Mouse (Mus musculus) kidney, postnatal 0 days (tissue): ENCODE data around the gene Gm19345. TPM values are rescaled to one million over a fixed set of nuclear protein-coding genes. Genes with fewer than 3 reads are reported as not detected.

ENCODE experiments used
- ATAC-seq: fragments of 200-750 bp; cut with Nextera tagmentation; replicated peaks from 2 replicates; pipeline ENCODE4 v1.8.0; 2017; ENCODE audit warnings: low read depth, moderate number of reproducible peaks, moderate TSS enrichment, moderate library complexity; ENCODE audit not compliant: low FRiP score
- DNase-seq: peaks from one replicate; pipeline ENCODE4 v3.0.0-alpha.2; 2016; ENCODE audit warnings: low spot score
- H3K27ac ChIP-seq: fragments of 300-500 bp; sonication (generic); 2 replicates; pipeline ENCODE4 v1.5.1; 2014; ENCODE audit warnings: mild to moderate bottlenecking
- H3K27me3 ChIP-seq: fragments of 300-500 bp; sonication (generic); 2 replicates; pipeline ENCODE4 v1.6.1; 2014; ENCODE audit warnings: low read length, mixed read lengths; ENCODE audit not compliant: insufficient read depth
- H3K36me3 ChIP-seq: fragments of 300-500 bp; sonication (generic); 2 replicates; pipeline ENCODE4 v1.6.1; 2014; ENCODE audit warnings: low read length, mixed read lengths; ENCODE audit not compliant: insufficient read depth
- H3K4me1 ChIP-seq: fragments of 300-500 bp; sonication (generic); replicated peaks from 2 replicates; pipeline ENCODE4 v1.6.1; 2014; ENCODE audit warnings: antibody characterized with exemption, low read length, mixed read lengths; ENCODE audit not compliant: insufficient read depth
- H3K4me2 ChIP-seq: fragments of 300-500 bp; sonication (generic); 2 replicates; pipeline ENCODE4 v1.6.1; 2014; ENCODE audit warnings: mild to moderate bottlenecking, low read length, moderate library complexity, mixed read lengths
- H3K4me3 ChIP-seq: fragments of 300-500 bp; sonication (generic); replicated peaks from 2 replicates; pipeline ENCODE4 v1.5.1; 2014; ENCODE audit warnings: low read depth, low read length
- H3K9ac ChIP-seq: fragments of 300-500 bp; sonication (generic); 2 replicates; pipeline ENCODE4 v1.6.1; 2014; ENCODE audit warnings: low read depth, low read length
- H3K9me3 ChIP-seq: fragments of 300-500 bp; sonication (generic); replicated peaks from 2 replicates; pipeline ENCODE4 v1.6.1; 2016; ENCODE audit warnings: low read length, inconsistent platforms, mixed read lengths
- CTCF ChIP-seq: IDR thresholded peaks from 2 replicates; pipeline ENCODE4 v1.5.1; 2016; ENCODE audit warnings: antibody characterized with exemption, low read depth, mild to moderate bottlenecking, moderate library complexity
- WGBS: fragments of 180-500 bp; shearing (Covaris S2); extraction: QIAGEN DNeasy Blood & Tissue Kit; methylation state at CpG from one replicate; pipeline ENCODE4 v1.1.7; 2014; 5-methylcytosine and 5-hydroxymethylcytosine counted together
- polyA plus RNA-seq: library from polyadenylated mRNA; unstranded; fragments of >200 nt; fragmentation: Nextera tagmentation; extraction: Ambion mirVana; gene quantifications from 2 replicates; pipeline ENCODE4 v1.2.1, GENCODE M21; 2015

Gene Gm19345
- polyA plus RNA-seq, 1 experiment from 2014 or later, result not detected

GRCm38 (mm10) chr7:19875948-19876682, 24.3 kb downstream of the Gm19345 start:
- H3K4me3 ChIP-seq, result no peak overlapping the region
- no peaks in the 10 kb centered on the region for H3K9me3 ChIP-seq
- H3K27me3 ChIP-seq, result no peaks in the 10 kb centered on the region
- WGBS, result 42% methylated on average over 13 of the region's 13 CpGs
- no peak overlapping the region for H3K9ac ChIP-seq
- peak; percentile 75 for TF ChIP-seq CTCF
- H3K36me3 ChIP-seq, result no peaks in the 10 kb centered on the region
- H3K4me2 ChIP-seq, result no peak overlapping the region
- DNase-seq, result peak; percentile 53
- peak; percentile 33; the same call in 1 of the 2 replicates for ATAC-seq
- no peaks in the 10 kb centered on the region for H3K4me1 ChIP-seq
- no peak overlapping the region for H3K27ac ChIP-seq

DNA sequence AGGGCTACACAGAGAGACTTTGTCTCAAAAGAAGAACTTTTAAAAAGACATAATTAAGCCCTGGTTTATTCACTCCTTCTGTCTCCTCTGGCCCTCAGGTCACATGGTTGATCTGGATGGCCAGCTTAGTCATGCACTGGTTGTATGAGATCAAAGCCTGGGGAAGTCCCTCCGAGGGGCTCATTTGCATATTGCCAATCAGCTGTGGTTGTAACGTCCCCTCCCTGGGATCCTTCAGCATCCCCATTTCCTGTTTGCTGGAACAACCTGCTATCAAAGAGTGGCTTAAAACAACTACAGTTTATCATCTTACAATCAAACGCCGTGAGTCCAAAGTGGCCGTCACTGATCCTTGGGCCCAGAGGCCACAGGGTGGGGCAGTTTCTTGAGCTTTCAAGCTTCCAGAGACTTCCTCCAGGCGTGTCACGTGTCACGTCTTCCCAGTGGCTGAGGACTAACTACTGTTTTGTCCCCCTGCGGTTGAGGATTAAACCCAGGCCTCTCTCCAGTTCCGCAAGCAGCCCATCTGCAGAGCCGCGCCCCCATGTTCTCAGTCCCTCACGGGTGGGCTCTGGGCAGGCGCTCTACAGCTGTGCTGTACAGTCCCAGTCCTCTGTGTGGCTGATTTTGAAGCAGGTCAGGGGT, 25.1 kb downstream of the Gm19345 start:
- H3K9ac ChIP-seq, result no peak overlapping the region
- no peaks in the 10 kb centered on the region for H3K27me3 ChIP-seq
- no peaks in the 10 kb centered on the region for H3K4me1 ChIP-seq
- WGBS, result 31% methylated on average over 14 of the region's 14 CpGs
- no peak overlapping the region for H3K4me2 ChIP-seq
- H3K27ac ChIP-seq, result no peak overlapping the region
- H3K9me3 ChIP-seq, result no peaks in the 10 kb centered on the region
- H3K36me3 ChIP-seq, result no peaks in the 10 kb centered on the region
- ATAC-seq (peak; percentile 38), DNase-seq (peak; percentile 9)
- H3K4me3 ChIP-seq, result no peak overlapping the region
- TF ChIP-seq CTCF, result no peak

GRCm38 (mm10) chr7:19880754-19881153, 29.0 kb downstream of the Gm19345 start:
- ATAC-seq (no peak), DNase-seq (no peak)
- H3K9ac ChIP-seq, result no peak overlapping the region
- no peak overlapping the region for H3K4me2 ChIP-seq
- H3K27me3 ChIP-seq, result no peaks in the 10 kb centered on the region
- no peak overlapping the region for H3K4me3 ChIP-seq
- no peaks in the 10 kb centered on the region for H3K36me3 ChIP-seq
- peak; percentile 16; the same call in 1 of the 2 replicates for TF ChIP-seq CTCF
- H3K9me3 ChIP-seq, result no peaks in the 10 kb centered on the region
- H3K4me1 ChIP-seq, result no peaks in the 10 kb centered on the region
- no peak overlapping the region for H3K27ac ChIP-seq
- 86% methylated on average over 8 of the region's 8 CpGs for WGBS

DNA sequence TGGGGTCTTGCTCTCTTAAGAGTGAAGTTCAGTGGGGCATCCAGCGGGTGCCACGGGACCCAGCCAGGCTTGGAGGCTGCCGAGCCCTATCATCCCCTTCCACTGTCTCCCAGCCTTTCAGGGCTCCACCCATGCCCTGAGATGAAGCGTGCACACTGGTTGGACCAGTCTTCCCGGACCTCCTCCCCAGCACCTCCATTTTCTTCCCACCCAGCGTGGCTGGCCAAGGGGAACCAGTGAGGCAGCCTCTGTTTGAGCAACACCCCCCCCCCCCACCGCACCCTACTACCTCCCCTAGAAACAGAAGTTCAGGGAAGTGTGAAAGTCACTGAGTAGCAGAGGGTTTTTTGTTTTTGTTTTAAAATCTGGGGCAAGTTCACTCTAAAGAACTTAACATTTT, 36.0 kb downstream of the Gm19345 start, which contains the start of gene Ceacam19:
TSS of gene Ceacam19 (minus strand) at position 117 of the 400 bp plus-strand sequence.
- 61% methylated on average over 7 of the region's 7 CpGs for WGBS
- H3K4me1 ChIP-seq, result no peaks in the 10 kb centered on the region
- no peaks in the 10 kb centered on the region for H3K9me3 ChIP-seq
- no peak within 1 kb of the TSS for H3K4me2 ChIP-seq
- TF ChIP-seq CTCF, result no peak
- no peak for ATAC-seq
- H3K36me3 ChIP-seq, result no peaks in the 10 kb centered on the region
- no peak within 1 kb of the TSS for H3K27ac ChIP-seq
- no peak within 1 kb of the TSS for H3K9ac ChIP-seq
- no peak within 1 kb of the TSS for H3K4me3 ChIP-seq
- DNase-seq, result no peak
- no peaks in the 10 kb centered on the region for H3K27me3 ChIP-seq

- no peaks in the 10 kb centered on the region for H3K36me3 ChIP-seq
- no peak overlapping the region for H3K27ac ChIP-seq
- no peak overlapping the region for H3K9ac ChIP-seq
- 47% methylated on average over 8 of the region's 8 CpGs for WGBS
- no peaks in the 10 kb centered on the region for H3K4me1 ChIP-seq
- DNase-seq (peak; percentile 36), ATAC-seq (no peak)
- H3K27me3 ChIP-seq, result no peaks in the 10 kb centered on the region
- peak; percentile 74 for TF ChIP-seq CTCF
- no peaks in the 10 kb centered on the region for H3K9me3 ChIP-seq
- no peak overlapping the region for H3K4me2 ChIP-seq
- no peak overlapping the region for H3K4me3 ChIP-seq
These were observed 38.1 kb downstream of the Gm19345 start for GRCm38 (mm10) chr7:19889881-19890280.

Other genes starting within 250 kb of the Gm19345 start
- gene Clasrp, start 247.5 kb upstream of the Gm19345 start, polyA plus RNA-seq, result 33.5 and 35.1 TPM in 2 replicates
- 9.3 and 10.6 TPM in 2 replicates for gene Relb, start 222.6 kb upstream of the Gm19345 start, polyA plus RNA-seq
- gene Clptm1, start 187.0 kb upstream of the Gm19345 start, polyA plus RNA-seq, result 96.9 and 97.8 TPM in 2 replicates
- 1.8 and 2.4 TPM in 2 replicates for gene Apoc2, start 174.1 kb upstream of the Gm19345 start, polyA plus RNA-seq
- 0.79 TPM in 1 of 2 replicates, not detected in the other for gene Gm44805, start 170.6 kb upstream of the Gm19345 start, polyA plus RNA-seq
- gene Apoc4, start 170.5 kb upstream of the Gm19345 start, polyA plus RNA-seq, result 0.26 and 0.60 TPM in 2 replicates
- 37.1 and 48.4 TPM in 2 replicates for gene Apoc1, start 159.3 kb upstream of the Gm19345 start, polyA plus RNA-seq
- 511 and 585 TPM in 2 replicates for gene Apoe, start 152.8 kb upstream of the Gm19345 start, polyA plus RNA-seq
- gene Tomm40, start 136.6 kb upstream of the Gm19345 start, polyA plus RNA-seq, result 163 and 167 TPM in 2 replicates
- gene Nectin2, start 101.5 kb upstream of the Gm19345 start, polyA plus RNA-seq, result 112 and 114 TPM in 2 replicates
- 378 and 394 TPM in 2 replicates for gene Bcam, start 81.0 kb upstream of the Gm19345 start, polyA plus RNA-seq
- gene Cblc, start 55.2 kb upstream of the Gm19345 start, polyA plus RNA-seq, result 14.6 and 16.9 TPM in 2 replicates
- 3.5 and 3.8 TPM in 2 replicates for gene Bcl3, start 29.2 kb upstream of the Gm19345 start, polyA plus RNA-seq
- not detected in 2 replicates for gene Ceacam16, start 9.3 kb downstream of the Gm19345 start, polyA plus RNA-seq
- 0.08 and 0.13 TPM in 2 replicates for gene Ceacam19, start 36.0 kb downstream of the Gm19345 start, polyA plus RNA-seq
- 7.3 and 7.8 TPM in 2 replicates for gene Pvr, start 69.2 kb downstream of the Gm19345 start, polyA plus RNA-seq
- 0.10 and 0.13 TPM in 2 replicates for gene Igsf23, start 98.8 kb downstream of the Gm19345 start, polyA plus RNA-seq
- gene Ceacam20, start 113.4 kb downstream of the Gm19345 start, polyA plus RNA-seq, result not detected in 2 replicates
- not detected in 2 replicates for gene Nlrp9b, start 139.5 kb downstream of the Gm19345 start, polyA plus RNA-seq
- not detected in 2 replicates for gene Vmn1r91, start 247.7 kb downstream of the Gm19345 start, polyA plus RNA-seq